Mouse (Mus musculus): ENCODE measurements around the gene Gmeb2. TPM values are rescaled to one million over a fixed set of nuclear protein-coding genes. Genes with fewer than 3 reads are reported as not detected.

Gmeb2 gene
- total RNA-seq, 2 experiments from 2014 or later, result 17.9 to 18.1 TPM

GRCm38 (mm10) chr2:181231171-181231570 is 56.7 kb downstream of the Gmeb2 start:
- no peak for DNase-seq (ENCODE audit: low spot score in 2 of 2)

GRCm38 (mm10) chr2:181228335-181228734 is 59.5 kb downstream of the Gmeb2 start:
- no peak for DNase-seq (ENCODE audit: low spot score in 2 of 2)

GRCm38 (mm10) chr2:181227122-181227521 is 60.7 kb downstream of the Gmeb2 start:
- no peak for DNase-seq (ENCODE audit: low spot score in 2 of 2)

- DNase-seq (ENCODE audit: low spot score in 2 of 2), result no peak
These were observed 62.8 kb downstream of the Gmeb2 start for GRCm38 (mm10) chr2:181224994-181225393.

GRCm38 (mm10) chr2:181220361-181220760 is 67.5 kb downstream of the Gmeb2 start:
- DNase-seq (ENCODE audit: low spot score in 2 of 2), result no peak

- peak; percentile 32 to 62 for DNase-seq (ENCODE audit: low spot score in 2 of 2)
These were observed 68.2 kb downstream of the Gmeb2 start, which contains the start of gene Fndc11 for GRCm38 (mm10) chr2:181219538-181220216. Fndc11 (plus strand) TSS chr2:181220013.

- no peak for DNase-seq (ENCODE audit: low spot score in 2 of 2)
These were observed 68.9 kb downstream of the Gmeb2 start for GRCm38 (mm10) chr2:181218881-181219485.

GRCm38 (mm10) chr2:181216037-181216436 is 71.8 kb downstream of the Gmeb2 start:
- DNase-seq (ENCODE audit: low spot score in 2 of 2), result no peak

- DNase-seq (ENCODE audit: low spot score in 2 of 2), result no peak
These were observed 74.8 kb downstream of the Gmeb2 start, which contains the start of gene Srms for GRCm38 (mm10) chr2:181213021-181213445. Srms (minus strand) TSS chr2:181213185.

GRCm38 (mm10) chr2:181212389-181213020 is 75.3 kb downstream of the Gmeb2 start:
- DNase-seq (ENCODE audit: low spot score in 2 of 2), result no peak

- no peak for DNase-seq (ENCODE audit: low spot score in 2 of 2)
These were observed 81.7 kb downstream of the Gmeb2 start for GRCm38 (mm10) chr2:181206118-181206517.

- DNase-seq (ENCODE audit: low spot score in 2 of 2), result no peak
These were observed 82.2 kb downstream of the Gmeb2 start for GRCm38 (mm10) chr2:181205678-181206077.

- no peak for DNase-seq (ENCODE audit: low spot score in 2 of 2)
These were observed 84.9 kb downstream of the Gmeb2 start for GRCm38 (mm10) chr2:181202886-181203285.

GRCm38 (mm10) chr2:181202422-181202821 is 85.4 kb downstream of the Gmeb2 start, which contains the start of gene Ptk6:
Ptk6 (minus strand) TSS chr2:181202789.
- no peak for DNase-seq (ENCODE audit: low spot score in 2 of 2)

GRCm38 (mm10) chr2:181201606-181202005 is 86.2 kb downstream of the Gmeb2 start:
- no peak for DNase-seq (ENCODE audit: low spot score in 2 of 2)

Other genes starting within 250 kb of the Gmeb2 start
- gene Chrna4, start 244.5 kb downstream of the Gmeb2 start, total RNA-seq (2021), result 10 to 100 TPM; 15.7 to 19.6 TPM
- gene Kcnq2, start 152.7 kb downstream of the Gmeb2 start, total RNA-seq (2021), result 100 to 1,000 TPM; 324 to 327 TPM
- gene Eef1a2, start 131.0 kb downstream of the Gmeb2 start, total RNA-seq (2021), result 1,000 to 10,000 TPM; 1,191 to 1,260 TPM
- gene Ppdpf, start 100.8 kb downstream of the Gmeb2 start, total RNA-seq (2021), result 10 to 100 TPM; 84.9 to 85.1 TPM
- not detected for gene Ptk6, start 85.2 kb downstream of the Gmeb2 start, total RNA-seq (2021)
- under 1 TPM; 0.15 to 0.40 TPM for gene Srms, start 74.8 kb downstream of the Gmeb2 start, total RNA-seq (2021)
- under 1 TPM in 1 of 2 experiments, not detected in 1; 0.22 TPM for gene Fndc11, start 68.0 kb downstream of the Gmeb2 start, total RNA-seq (2021)
- gene Helz2, start 46.0 kb downstream of the Gmeb2 start, total RNA-seq (2021), result 1 to 10 TPM; 1.9 to 2.5 TPM
- gene Stmn3, start 26.5 kb upstream of the Gmeb2 start, total RNA-seq (2021), result 100 to 1,000 TPM; 560 to 580 TPM
- gene Rtel1, start 31.7 kb upstream of the Gmeb2 start, total RNA-seq (2021), result 10 to 100 TPM; 25.3 to 28.8 TPM
- 10 to 100 TPM; 70.2 to 71.1 TPM for gene Zgpat, start 76.9 kb upstream of the Gmeb2 start, total RNA-seq (2021)
- 10 to 100 TPM; 41.1 to 46.0 TPM for gene Arfrp1, start 77.4 kb upstream of the Gmeb2 start, total RNA-seq (2021)
- 10 to 100 TPM; 37.1 to 43.2 TPM for gene Lime1, start 92.0 kb upstream of the Gmeb2 start, total RNA-seq (2021)
- 1 to 10 TPM; 8.0 to 8.4 TPM for gene Zbtb46, start 171.4 kb upstream of the Gmeb2 start, total RNA-seq (2021)
- gene Abhd16b, start 205.2 kb upstream of the Gmeb2 start, total RNA-seq (2021), result not detected
- gene Tpd52l2, start 209.1 kb upstream of the Gmeb2 start, total RNA-seq (2021), result 10 to 100 TPM; 71.5 to 78.4 TPM
- gene Dnajc5, start 232.4 kb upstream of the Gmeb2 start, total RNA-seq (2021), result 100 to 1,000 TPM; 274 to 282 TPM